Mouse (Mus musculus) left cerebral cortex, adult 18-20 months (tissue): Measurements from ENCODE around the gene Lim2. TPM values are rescaled to one million over a fixed set of nuclear protein-coding genes. Genes with fewer than 3 reads are reported as not detected.

Source experiments
- microRNA-seq, 2 experiments: library from miRNA; unstranded; fragments of <30 nt; microRNA quantifications; one replicate each; pipeline ENCODE4 v1.2.0; 2021
- total RNA-seq, 2 experiments: library from RNA; stranded (reverse); gene quantifications; 2 replicates each; pipeline ENCODE4 v1.2.3; 2021

Gene Lim2
- total RNA-seq, 2 experiments from 2014 or later, result not detected

Small RNA genes lying within 50 kb of the gene (microRNA-seq; reads per million reads assigned to microRNA genes)
- gene Mir7051, result 0.75 to 1.5 reads per million in 2 experiments

Other genes starting within 250 kb of the Lim2 start
- gene Zfp715, start 114.4 kb upstream of the Lim2 start, total RNA-seq, result 10 to 100 TPM; 21.0 to 22.8 TPM
- gene Siglecf, start 76.3 kb upstream of the Lim2 start, total RNA-seq, result under 1 TPM; 0.49 to 0.66 TPM
- gene Siglecg, start 19.5 kb upstream of the Lim2 start, total RNA-seq, result under 1 TPM in 1 of 2 experiments, not detected in 1; 0.23 TPM
- gene Nkg7, start 9.4 kb downstream of the Lim2 start, total RNA-seq, result not detected
- gene Cldnd2, start 13.1 kb downstream of the Lim2 start, total RNA-seq, result not detected
- 10 to 100 TPM; 59.0 to 64.5 TPM for gene Etfb, start 16.4 kb downstream of the Lim2 start, total RNA-seq
- under 1 TPM in 1 of 2 experiments, not detected in 1; 0.81 TPM for gene Gm45233, start 16.5 kb downstream of the Lim2 start, total RNA-seq
- 1 to 10 TPM; 1.2 to 2.5 TPM for gene Vsig10l, start 35.5 kb downstream of the Lim2 start, total RNA-seq
- gene Iglon5, start 62.4 kb downstream of the Lim2 start, total RNA-seq, result 10 to 100 TPM; 20.6 to 24.9 TPM
- not detected for gene 4931406B18Rik, start 78.3 kb downstream of the Lim2 start, total RNA-seq
- 1 to 10 TPM; 3.9 to 4.8 TPM for gene Cd33, start 116.8 kb downstream of the Lim2 start, total RNA-seq
- 1 to 10 TPM; 5.2 to 6.0 TPM for gene Zfp658, start 134.6 kb downstream of the Lim2 start, total RNA-seq
- gene Zfp719, start 151.9 kb downstream of the Lim2 start, total RNA-seq, result 10 to 100 TPM; 16.3 to 20.9 TPM
- gene Zfp819, start 179.5 kb downstream of the Lim2 start, total RNA-seq, result under 1 TPM in 1 of 2 experiments, not detected in 1; 0.26 TPM
- gene Ceacam18, start 207.0 kb downstream of the Lim2 start, total RNA-seq, result not detected
- gene Siglece, start 232.5 kb downstream of the Lim2 start, total RNA-seq, result under 1 TPM; 0.82 to 0.91 TPM
- gene Ctu1, start 244.3 kb downstream of the Lim2 start, total RNA-seq, result 1 to 10 TPM; 9.0 to 9.5 TPM